Mouse (Mus musculus) liver, adult (tissue): ENCODE results near the gene Nrm.

Experiments used
- GATA4 ChIP-seq: IDR thresholded peaks from 2 replicates; pipeline ENCODE4 v1.6.1; 2014; ENCODE audit warnings: mild to moderate bottlenecking, low read length; ENCODE audit not compliant: insufficient replicate concordance

Nrm gene

DNA sequence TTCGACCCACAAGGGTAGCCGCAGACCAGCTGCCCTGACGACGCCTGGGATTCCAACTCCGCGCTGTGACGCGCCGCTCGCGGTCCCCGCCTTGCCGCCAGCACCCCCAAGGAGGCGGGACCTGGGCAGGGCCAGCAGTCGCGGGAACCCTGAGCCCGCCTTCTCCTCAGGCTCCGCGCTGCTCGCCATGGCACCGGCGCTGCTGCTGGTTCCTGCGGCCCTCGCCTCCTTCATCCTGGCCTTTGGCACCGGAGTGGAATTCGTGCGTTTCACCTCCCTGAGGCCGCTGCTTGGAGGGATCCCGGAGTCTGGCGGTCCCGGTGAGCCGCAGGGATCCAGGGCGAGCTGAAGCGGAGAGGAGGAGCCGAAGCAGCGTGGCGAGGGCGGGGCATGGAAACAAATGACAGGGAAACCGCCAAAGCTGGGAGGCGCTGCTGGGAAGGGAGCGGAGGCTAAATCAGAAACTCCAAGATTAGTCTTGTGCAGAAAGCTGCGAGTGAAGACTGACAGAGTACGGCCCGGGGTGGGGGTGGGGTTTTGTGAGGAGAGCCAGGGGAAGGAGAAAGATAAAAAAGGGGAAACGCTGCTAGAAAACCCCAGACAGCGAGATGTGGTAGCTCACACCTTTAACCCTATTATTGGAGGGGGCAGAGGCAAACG is at the start of gene Nrm:
Gene Nrm (plus strand): TSS at position 121 of the 660 bp plus-strand sequence.
- TF ChIP-seq GATA4 = 0 out of 2 replicates have a peak, but pooled peaks have one; percentile 16

DNA sequence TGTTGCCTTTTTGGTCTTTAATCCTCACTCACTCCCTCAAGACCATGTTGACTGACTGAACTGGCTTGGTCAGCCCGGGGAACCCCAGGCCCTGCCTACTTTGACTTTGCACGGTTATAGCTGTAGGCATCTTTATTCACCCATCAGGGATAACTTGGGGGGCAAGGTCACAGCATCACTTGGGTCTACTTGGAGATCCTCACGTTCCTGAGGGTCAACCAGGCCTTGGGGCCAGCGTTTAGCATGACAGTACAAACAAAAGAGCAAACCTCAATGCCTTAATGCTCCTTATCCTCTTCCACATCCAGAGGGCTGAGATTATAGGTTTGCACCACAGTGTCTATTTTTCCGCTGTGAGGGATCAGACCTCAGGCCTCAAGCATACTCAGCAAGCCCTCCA is 48.8 kb upstream of the Nrm start:
- TF ChIP-seq GATA4 = no peak

DNA sequence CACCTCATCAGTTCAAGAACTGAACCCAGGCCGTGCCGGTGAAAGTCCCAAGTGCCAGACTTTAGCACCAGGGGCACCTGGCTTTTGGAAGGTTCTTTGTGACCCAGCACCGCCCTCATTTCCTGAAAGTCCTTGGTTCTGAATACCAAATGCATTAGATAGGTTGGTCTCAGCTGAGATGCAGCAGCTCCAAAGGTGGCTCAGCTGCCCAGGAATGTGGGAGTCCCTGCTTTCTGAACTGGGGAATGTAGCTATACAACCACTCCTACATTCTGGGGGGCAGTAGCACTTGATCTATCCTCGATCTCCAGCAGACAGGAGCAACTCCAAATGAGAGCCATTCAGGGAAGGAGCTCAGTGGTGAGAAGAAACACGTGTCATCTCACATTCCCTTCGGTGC is 48.4 kb upstream of the Nrm start:
- no peak for TF ChIP-seq GATA4

DNA sequence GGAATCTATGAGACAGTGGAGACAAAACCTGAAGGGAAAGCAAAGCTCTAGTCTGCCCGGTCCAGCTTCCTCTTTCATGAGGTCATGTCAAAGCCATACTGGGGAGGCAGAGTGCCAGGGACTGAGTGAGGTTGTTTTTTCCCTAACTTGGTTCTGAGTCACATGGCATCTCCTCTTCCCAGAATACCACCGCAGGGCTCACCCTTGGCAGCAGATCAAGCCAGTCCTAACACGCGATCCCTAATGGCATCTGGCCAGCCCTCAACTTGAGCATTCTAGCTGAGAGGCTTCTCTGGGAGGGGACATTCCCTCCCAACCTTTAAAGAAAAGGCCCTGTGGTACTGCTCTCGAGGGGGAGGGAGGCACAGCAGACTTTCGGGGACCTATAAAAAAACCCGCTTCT is 47.9 kb upstream of the Nrm start:
- no peak for TF ChIP-seq GATA4

DNA sequence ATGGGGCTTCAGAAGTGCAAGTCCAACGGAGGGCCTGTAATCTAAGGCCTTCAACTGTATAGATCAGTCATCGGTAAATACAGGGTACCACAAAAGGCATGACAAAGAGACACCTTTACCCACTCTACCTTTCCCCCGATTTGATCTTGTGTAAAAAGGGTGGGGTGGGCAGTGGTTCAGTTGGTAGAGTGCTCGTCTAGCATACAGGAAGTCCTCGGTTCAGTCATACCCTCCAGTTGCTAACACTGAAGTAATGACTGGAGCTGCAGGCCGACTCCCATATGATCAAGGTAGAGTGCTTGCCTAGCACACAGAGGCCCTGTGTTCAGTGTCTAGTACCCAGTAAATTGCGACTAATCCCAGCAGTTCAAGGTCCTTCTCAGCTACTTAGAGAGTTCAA is 47.5 kb upstream of the Nrm start:
- TF ChIP-seq GATA4 = no peak

DNA sequence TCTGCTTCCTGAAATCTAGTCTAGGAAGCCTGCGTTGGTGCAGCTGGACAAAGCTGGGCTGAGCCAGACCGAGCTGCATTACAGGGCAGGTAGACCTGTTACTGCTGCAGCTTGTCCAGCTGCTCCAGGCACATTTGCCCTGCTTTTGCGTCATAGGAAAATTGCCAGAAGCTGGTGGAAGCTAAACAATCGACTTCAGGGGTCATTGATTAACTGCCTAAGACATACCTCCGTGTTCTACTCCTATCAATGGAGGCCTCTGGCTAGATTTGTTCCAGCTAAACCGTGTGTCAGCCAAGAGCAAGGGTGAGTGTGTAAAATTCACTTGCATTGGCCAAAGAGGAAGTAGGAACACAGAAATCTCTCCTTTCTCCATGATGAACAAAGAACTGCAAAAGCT is 46.4 kb upstream of the Nrm start:
- TF ChIP-seq GATA4 = 0 out of 2 replicates have a peak, but pooled peaks have one; percentile 16

DNA sequence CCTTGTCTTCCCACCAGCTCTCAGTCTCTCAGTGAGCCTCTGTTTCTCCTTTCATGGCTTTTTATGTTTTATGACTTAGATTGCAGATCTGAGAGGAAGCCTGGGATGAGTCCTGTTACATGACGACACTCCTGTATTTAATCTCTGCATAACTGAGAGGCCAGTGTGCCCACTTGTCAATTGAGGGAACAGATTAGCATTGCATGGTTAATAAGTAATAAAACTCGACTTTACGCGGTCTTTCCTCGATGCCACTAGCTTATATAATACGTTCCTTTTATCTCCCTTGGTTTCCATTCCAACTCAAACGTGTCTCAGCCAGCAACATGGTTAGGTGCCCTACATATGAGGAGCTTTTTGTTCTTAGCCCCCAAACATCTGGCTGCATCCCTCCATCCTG is 45.3 kb upstream of the Nrm start:
- TF ChIP-seq GATA4 = peak; percentile 41; the same call in 1 of the 2 replicates

DNA sequence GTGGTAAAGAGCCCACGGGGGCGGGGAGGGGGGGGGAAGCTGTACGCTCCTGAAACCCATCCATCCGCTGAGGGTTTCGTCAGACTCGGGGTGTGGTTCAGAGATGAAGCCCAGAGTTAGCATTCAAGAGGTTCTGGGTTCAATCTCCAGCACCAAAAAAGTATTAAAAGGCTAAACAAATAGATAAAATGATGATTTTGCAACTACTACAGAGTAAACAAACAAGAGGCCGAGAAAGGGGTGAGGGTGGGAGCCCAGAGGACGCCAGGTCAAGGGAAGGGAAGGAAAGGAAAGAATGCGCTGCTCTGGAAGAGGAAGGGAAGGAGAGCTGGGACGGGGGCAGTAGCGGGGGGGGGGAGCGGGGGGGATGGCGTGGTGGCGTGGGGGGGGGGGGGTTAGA is 44.4 kb upstream of the Nrm start:
- no peak for TF ChIP-seq GATA4

DNA sequence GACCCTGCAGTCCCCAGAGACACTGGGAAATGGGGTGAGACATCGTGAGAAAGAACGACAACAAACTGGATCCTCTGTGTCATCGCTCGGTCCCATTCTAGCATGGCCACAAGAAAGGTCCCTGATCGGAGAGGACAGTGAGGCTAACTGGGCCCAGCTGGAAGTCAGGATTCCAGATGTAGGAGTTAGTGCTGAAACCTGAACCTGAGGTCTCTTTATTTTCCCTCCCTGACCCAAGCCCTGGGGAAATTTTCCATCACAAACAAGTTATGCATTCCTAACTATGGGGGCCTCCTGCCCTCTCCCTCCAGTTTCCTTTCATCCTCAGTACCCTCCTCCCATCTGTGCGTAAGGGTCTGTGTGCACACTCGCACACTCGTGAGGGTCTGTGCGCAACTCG is 43.9 kb upstream of the Nrm start:
- TF ChIP-seq GATA4 = no peak

DNA sequence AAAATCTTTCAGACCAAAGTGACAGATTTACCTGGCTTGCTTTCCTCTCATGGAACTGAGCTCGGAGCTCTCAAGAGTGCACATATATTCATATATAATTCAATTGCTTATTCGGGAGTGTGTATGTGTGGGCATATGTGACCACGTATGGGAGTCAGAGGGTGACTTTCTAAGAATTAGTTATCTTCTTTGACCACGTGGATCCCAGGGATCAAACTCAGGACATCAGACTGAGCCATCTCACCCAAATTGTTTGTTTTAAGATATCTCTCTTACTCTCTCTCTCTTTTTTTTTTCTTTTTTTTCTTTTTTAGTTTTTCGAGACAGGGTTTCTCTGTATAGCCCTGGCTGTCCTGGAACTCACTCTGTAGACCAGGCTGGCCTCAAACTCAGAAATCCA is 41.0 kb upstream of the Nrm start:
- no peak for TF ChIP-seq GATA4

DNA sequence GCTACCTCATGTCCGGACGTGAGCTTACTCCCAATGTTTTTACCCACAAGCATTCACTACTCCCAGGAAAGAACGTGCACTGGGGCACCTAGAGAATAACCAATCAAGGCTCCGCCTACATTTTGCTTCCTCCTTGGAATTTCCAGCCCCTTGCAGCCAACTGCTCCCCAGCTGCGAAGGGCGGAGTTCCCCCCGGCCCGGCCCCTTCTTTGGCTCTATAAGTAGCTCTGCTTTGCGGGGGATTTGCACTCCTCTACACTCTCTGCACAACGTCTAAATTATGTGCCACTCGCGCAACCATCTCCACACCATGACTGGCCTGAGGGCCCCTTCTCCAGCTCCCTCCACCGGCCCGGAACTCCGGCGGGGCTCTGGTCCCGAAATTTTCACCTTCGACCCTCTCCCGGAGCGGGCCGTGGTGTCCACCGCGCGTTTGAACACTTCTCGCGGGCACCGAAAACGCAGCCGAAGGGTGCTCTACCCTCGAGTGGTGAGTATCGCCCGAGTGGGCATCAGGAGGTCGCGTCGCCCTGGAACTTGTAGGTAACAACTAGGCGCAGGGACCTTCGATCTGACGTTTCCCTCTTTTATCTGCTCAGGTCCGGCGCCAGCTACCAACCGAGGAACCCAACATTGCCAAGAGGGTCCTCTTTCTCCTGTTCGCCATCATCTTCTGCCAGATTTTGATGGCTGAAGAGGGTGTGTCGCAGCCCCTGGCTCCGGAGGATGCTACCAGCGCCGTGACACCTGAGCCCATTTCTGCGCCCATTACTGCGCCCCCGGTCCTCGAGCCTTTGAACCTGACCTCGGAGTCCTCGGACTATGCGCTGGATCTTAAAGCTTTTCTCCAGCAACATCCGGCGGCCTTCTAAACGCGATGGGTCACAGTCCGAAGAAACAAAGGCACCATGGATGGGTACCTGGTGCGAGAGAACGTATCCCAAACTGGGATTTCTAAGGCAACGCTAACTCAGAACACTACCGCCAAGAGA is 39.4 kb upstream of the Nrm start, which contains the start of gene Ier3:
Gene Ier3 (plus strand): TSS at position 246 of the 992 bp plus-strand sequence.
- TF ChIP-seq GATA4 = peak; percentile 20; the same call in 1 of the 2 replicates

DNA sequence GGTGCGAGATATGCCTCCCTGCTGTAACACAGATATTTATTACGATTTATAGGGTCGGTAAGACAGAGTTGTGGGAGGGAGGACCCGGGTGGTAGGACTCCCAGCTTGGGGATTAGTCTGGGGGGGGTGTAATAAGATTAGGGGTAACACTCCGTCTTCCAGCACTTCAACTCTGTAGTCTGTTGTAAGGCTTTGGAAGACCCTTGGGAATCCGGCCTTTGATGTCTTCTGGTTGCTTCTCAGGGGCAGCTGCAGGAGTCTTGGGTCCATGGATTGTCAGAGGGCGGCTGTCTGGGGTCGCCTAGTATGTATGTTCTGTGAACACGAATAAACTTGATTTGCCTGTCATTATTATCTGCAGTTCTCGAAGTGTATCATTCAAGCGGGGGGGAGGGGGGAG is 38.6 kb upstream of the Nrm start:
- no peak for TF ChIP-seq GATA4

DNA sequence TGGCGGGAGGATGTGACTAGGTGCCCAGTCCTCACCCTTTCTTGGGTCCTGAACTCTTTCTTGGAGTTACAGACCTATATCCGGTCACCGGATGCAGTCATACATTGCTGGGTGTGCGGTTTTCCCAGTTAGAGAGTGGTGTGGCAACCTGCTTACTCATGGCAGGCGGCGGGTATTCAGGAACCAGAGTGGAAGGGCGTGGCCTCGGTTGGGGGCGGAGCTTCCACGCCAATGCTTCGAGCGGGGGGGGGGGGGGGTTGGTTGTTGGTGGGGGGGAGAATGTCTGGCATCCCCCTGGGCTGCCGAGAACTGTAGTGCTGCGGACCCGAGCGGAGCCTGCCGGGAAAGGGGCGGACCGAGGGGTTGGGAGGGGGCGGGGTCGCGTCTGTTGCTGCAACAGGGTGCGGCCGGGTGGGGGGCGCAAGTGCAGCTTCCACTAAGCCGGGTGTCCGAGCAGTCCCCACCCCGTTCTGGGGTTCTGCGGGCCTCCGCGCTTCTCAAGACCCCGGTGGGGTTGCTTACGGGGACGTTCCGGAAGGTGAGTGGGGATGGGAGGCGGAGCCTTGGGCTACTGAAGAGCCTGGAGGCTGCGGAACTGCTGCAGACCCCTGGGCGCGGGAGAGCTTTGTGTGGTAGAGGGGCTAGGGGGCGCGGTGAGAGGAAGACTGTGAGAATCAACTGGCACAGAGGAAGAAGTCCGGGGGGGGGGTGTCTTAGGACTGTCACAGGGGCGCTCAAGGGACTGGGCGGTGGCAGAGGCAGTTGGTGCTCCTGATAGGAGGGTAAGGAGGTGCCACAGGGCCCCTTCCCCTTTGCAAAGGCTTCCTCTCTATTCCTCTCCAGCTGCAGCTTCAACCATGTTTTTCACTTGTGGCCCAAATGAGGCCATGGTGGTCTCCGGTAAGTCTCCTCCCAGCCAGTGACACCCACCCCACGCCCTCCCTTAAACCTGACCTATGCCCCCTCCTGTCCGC is 37.9 kb upstream of the Nrm start, which contains the start of gene Flot1:
Gene Flot1 (plus strand): TSS at position 267 of the 974 bp plus-strand sequence.
- TF ChIP-seq GATA4 = no peak

DNA sequence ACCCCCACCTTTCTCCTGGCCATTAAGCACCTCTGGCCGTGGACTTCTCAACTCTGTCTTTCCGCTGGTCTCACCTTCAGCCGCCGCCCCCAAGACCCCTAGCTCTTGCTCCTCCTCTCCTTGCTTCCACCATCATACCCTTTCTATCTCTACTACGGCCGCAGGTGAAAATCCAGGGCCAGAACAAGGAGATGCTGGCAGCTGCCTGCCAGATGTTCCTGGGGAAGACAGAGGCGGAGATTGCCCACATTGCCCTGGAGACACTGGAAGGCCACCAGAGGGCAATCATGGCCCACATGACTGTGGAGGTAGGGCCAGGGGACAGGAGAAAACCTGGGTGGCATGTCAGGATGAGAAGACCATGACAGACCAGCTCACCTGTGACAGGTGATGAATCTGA is 36.7 kb upstream of the Nrm start:
- no peak for TF ChIP-seq GATA4

DNA sequence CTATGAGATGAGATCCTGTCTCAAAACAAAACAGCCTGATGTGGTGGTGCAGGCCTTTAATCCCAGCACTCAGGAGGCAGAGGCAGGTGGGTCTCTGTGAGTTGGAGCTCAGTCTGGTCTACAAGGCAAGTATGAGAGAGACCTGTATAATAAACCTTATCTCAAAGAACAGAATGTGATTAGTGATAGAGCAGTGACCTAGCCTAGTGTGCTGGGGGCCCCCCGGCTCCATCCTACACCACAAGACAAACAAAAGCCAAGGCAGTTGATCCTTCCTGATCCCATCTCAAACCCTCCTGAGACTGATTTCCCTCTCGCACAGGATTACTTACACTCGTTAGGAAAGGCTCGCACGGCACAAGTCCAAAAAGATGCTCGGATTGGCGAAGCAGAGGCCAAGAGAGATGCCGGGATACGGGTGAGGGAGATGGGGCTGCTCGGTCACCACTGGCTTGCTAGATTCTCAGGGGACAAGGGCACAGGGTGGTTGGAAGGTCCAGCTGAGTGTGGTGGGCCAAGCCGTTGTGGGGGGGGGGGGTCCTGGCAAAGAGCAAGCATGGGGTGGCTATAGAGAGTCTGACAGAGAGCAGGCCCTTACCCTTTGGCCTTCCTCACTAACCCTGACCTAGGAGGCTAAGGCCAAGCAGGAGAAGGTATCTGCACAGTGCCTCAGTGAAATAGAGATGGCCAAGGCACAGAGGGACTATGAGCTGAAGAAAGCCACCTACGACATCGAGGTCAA is 35.8 kb upstream of the Nrm start:
- TF ChIP-seq GATA4 = no peak

DNA sequence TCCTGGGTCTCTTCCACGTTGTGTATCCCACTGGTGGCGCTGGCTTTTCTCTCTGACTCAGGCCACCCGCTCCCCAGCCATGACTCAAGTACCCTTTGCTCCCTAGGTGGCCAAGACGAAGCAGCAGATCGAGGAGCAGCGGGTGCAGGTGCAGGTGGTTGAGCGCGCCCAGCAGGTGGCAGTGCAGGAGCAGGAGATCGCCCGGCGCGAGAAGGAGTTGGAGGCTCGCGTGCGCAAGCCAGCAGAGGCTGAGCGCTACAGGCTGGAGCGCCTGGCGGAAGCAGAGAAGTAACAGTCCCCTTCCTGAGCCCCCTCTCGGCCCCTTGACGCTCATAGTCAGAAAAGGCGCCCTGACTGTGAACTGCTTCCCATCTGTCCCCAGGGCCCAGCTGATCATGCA is 31.4 kb upstream of the Nrm start:
- no peak for TF ChIP-seq GATA4
